Mouse (Mus musculus) ES-CJ7 (cell line): ENCODE measurements at regions not wholly inside any gene's neighbourhood (a gene's known extent, or its start where the extent isn't known, plus 50 kb on each side); places are given as distances from the start of the nearest gene placed in this dataset.
"Not testable (repeated sequence)": the region's sequence is repeated elsewhere in the genome, so short reads cannot be mapped to it uniquely, and the experiment has no call there.

Experiments
- DNase-seq: peaks from one replicate; pipeline ENCODE4 v3.0.0; 2011; ENCODE audit warnings: low read depth, low spot score

- no peak for DNase-seq
These were observed 389.1 kb upstream of the Klhl29 start for GRCm38 (mm10) chr12:5764445-5765170.

- no peak for DNase-seq
These were observed 388.5 kb upstream of the Klhl29 start for GRCm38 (mm10) chr12:5764026-5764425.

GRCm38 (mm10) chr12:5762306-5762927, 386.9 kb upstream of the Klhl29 start:
- DNase-seq = no peak

- DNase-seq = no peak
These were observed 384.0 kb upstream of the Klhl29 start for GRCm38 (mm10) chr12:5759485-5759884.

GRCm38 (mm10) chr12:5757766-5758165, 382.3 kb upstream of the Klhl29 start:
- no peak for DNase-seq

GRCm38 (mm10) chr12:5757361-5757760, 381.9 kb upstream of the Klhl29 start:
- DNase-seq = no peak

- no peak for DNase-seq
These were observed 378.3 kb upstream of the Klhl29 start for GRCm38 (mm10) chr12:5753831-5754230.

GRCm38 (mm10) chr12:5744086-5744709, 368.7 kb upstream of the Klhl29 start:
- DNase-seq = no peak

GRCm38 (mm10) chr12:5736066-5736465, 360.6 kb upstream of the Klhl29 start:
- no peak for DNase-seq

GRCm38 (mm10) chr12:5734902-5735301, 359.4 kb upstream of the Klhl29 start:
- no peak for DNase-seq

GRCm38 (mm10) chr12:5723113-5723512, 347.6 kb upstream of the Klhl29 start:
- DNase-seq = no peak

GRCm38 (mm10) chr12:5717527-5717926, 342.0 kb upstream of the Klhl29 start:
- DNase-seq = peak; percentile 38

GRCm38 (mm10) chr12:5698778-5699454, 323.4 kb upstream of the Klhl29 start:
- DNase-seq = no peak

GRCm38 (mm10) chr12:5682182-5682581, 306.7 kb upstream of the Klhl29 start:
- DNase-seq = no peak

GRCm38 (mm10) chr12:5678126-5678525, 302.6 kb upstream of the Klhl29 start:
- DNase-seq = not testable (repeated sequence)

- no peak for DNase-seq
These were observed 293.0 kb upstream of the Klhl29 start for GRCm38 (mm10) chr12:5668486-5668885.

- DNase-seq = no peak
These were observed 262.2 kb upstream of the Klhl29 start for GRCm38 (mm10) chr12:5637571-5638275.

GRCm38 (mm10) chr12:5633971-5634370, 258.5 kb upstream of the Klhl29 start:
- no peak for DNase-seq

GRCm38 (mm10) chr12:5601084-5601654, 225.7 kb upstream of the Klhl29 start:
- DNase-seq = no peak

GRCm38 (mm10) chr12:5599426-5599825, 223.9 kb upstream of the Klhl29 start:
- no peak for DNase-seq

- no peak for DNase-seq
These were observed 223.5 kb upstream of the Klhl29 start for GRCm38 (mm10) chr12:5598961-5599360.
